Mouse (Mus musculus) kidney, adult 11 months (tissue): Measurements from ENCODE around the gene Tha1.

Experiments used
- DNase-seq: peaks from one replicate; pipeline ENCODE4 v3.0.0; 2022

Tha1 gene

GRCm38 (mm10) chr11:117872861-117873608, at the start of gene Tha1:
Tha1 (minus strand) TSS chr11:117873481.
- peak; percentile 82 for DNase-seq

DNA sequence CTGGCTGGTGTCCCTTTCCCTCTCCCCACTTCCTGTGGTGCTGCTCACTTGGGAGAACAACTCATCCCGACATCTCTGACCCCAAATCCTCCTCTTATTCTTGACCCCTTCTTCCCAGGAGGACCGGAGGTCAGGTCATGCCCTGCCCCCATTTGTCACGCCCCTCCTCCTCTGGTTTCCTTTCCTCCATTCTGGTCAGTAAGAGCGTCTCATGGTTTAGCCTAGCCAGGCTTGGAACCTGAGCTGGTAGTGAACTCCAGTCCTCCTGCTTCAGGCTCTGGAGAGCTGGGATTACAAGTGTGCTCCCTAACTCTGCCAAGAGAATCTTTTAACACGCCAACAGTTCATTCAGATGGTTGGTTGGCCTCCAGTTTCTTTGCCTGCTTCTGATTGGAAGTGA, 45.9 kb upstream of the Tha1 start:
- peak; percentile 45 for DNase-seq

GRCm38 (mm10) chr11:117918541-117918940, 45.3 kb upstream of the Tha1 start:
- DNase-seq = no peak

- DNase-seq = no peak
These were observed 42.6 kb upstream of the Tha1 start for GRCm38 (mm10) chr11:117915837-117916236.

DNA sequence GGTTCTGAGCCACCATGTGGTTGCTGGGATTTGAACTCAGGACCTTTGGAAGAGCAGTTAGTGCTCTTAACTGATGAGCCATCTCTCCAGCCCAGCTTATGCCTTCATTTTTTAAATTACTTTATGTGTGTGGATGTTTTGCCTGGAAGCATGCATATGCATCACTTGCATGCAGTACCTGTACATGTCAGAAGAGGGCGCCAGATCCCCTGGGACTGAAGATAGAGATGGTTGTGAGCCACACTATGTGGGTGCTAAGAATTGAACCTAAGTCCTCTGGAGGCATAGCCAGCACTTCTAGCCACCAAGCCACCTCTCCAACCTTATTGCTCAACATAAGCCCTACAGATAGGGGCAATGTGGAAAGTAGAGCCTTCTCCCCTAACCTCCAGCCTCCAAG, 42.1 kb upstream of the Tha1 start:
- DNase-seq = no peak

GRCm38 (mm10) chr11:117914531-117914930, 41.2 kb upstream of the Tha1 start:
- DNase-seq = no peak

GRCm38 (mm10) chr11:117912684-117913352, 39.5 kb upstream of the Tha1 start:
- peak; percentile 70 for DNase-seq

DNA sequence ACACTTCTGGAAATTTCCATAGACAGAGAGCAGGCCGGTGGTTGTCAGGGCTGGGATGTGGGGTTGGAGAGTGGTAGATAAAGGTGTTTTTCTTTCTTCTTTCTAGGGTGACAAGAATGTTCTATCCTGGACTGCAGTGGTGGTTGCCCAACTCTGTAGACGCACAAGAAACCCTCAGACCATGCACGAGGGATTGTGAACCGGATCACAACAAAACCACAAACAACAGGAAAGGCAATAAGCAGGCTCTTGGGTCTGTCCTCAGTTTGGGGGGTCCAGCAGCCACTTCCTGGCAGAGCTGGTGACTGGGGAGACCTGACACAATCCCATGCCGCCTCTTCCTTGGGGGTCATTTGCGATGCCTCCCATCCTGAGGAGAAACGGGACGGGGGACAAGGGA, 36.1 kb upstream of the Tha1 start:
- no peak for DNase-seq

GRCm38 (mm10) chr11:117904442-117904841, 31.2 kb upstream of the Tha1 start:
- DNase-seq = no peak

DNA sequence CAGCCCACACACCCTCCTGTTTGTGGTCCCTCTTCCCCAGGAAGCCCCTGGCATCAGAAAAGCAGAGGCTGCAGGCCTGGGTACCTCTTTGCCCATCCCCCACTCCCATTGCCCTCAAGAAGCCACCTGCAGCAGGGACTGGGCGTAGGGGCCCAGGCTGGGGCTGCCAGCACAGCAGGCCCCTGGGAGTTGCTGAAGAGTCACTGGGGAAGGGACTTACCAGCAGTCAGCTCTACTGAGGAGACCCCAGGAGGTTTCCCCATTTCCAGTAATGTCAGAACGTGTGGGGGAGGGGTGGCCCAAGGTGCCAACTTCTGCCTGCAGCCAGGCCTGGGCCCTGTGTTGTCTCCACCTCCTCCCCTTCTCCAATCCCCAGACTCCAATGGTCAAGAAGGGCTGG, 29.0 kb upstream of the Tha1 start:
- no peak for DNase-seq

GRCm38 (mm10) chr11:117896533-117896932, 23.3 kb upstream of the Tha1 start:
- DNase-seq = no peak

DNA sequence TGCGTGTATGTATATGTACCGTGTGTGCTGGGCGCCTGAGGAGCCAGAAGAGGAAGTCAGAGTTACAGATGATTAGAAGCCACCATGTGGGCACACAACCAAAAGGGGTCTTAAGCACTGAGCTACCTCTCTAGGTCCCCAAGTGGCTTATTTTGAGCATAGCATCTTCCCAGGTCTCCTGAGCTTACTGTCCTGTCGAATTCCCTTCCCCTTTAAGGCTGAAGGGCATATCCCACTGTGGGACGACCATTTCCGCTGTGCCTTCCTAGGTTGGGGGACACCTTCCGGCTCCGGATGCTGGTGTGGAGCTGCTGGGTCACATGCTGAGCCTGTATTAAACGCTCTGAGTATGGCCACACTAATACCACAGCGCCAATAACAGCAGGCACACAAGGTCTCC, 21.4 kb upstream of the Tha1 start:
- DNase-seq = no peak

DNA sequence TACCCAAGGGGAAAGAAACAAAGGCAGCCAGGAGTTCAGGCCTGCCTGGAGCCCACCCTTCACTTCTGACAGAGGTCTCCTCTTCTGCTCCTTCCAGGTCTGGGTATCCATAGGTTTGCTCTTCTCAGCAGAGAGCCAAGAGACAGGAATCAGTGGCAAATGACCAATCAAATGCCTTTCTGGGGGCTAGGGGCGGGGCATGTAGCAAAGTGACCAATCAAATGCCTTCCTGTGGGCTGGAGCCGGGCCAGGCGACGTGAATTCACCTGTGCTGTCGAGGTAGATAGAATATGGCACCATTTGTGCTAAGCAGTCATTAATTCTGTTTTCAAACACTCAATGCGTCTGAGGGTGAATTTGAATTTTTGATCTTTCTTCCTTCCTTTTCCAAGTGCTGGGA, 18.9 kb upstream of the Tha1 start:
- no peak for DNase-seq

DNA sequence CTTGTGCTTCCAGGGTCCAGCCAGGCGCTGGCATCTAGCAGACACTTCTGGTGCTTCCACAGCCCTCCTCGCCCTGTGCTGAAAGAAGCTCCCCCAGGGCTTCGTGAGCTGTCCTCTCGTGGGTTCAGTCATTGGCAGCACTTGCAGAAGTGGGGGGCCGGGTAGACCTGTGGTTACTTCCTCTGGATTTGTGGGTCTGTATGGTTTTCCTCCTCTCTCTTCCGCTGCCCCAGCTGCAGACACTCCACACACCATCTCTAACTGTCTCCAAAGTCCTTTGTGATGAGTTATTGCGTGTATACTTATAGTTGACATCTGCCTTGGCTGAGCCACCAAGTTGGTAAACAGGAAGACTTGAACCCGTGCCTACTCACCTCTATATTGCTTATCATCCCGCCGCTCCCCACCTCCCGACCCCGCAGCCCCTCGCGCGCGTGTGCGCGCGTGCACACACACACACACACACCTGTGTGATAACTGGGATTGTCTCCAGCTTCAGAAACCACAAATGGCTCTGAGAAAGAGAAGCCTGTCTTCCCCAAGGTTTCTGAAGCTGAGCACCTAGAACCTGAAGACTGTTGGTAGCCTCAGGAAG, 18.4 kb upstream of the Tha1 start:
- DNase-seq = no peak

- no peak for DNase-seq
These were observed 17.4 kb upstream of the Tha1 start for GRCm38 (mm10) chr11:117890519-117891282.

- DNase-seq = no peak
These were observed 16.6 kb upstream of the Tha1 start for GRCm38 (mm10) chr11:117889887-117890340.

GRCm38 (mm10) chr11:117888853-117889822, 15.9 kb upstream of the Tha1 start:
- DNase-seq = no peak

DNA sequence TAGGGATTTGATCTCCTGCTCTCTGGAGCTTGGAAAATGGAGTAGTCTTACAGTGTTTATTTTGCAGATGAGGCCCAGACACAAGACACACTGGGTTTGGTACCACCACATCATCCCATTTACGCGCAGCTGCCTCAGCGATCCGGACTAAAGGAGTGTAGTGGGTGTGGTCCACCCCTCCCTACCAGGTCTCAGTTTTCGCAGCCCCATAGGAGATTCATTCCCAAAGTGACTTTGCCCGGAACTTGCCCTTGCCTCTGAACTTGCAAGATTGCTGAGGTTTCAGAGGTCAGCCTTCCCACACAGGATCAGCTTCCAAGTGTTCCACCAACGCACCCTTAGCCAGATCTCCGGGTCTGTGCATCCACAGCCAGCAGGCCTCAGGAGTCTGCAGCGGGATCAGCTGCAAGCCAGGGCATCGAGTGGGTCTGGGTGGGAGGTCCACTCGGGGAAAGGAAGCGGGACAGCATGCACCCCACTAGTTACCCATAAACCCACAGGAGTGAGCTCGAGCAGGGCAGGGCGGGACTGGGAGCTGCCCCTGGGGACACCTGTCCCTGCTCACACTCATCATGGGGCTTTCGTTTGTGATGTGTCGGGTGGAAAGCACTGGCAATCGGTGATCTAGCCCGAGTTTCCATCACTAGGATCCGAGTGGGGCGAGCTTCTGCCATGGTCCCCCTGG, 15.0 kb upstream of the Tha1 start:
- DNase-seq = no peak

DNA sequence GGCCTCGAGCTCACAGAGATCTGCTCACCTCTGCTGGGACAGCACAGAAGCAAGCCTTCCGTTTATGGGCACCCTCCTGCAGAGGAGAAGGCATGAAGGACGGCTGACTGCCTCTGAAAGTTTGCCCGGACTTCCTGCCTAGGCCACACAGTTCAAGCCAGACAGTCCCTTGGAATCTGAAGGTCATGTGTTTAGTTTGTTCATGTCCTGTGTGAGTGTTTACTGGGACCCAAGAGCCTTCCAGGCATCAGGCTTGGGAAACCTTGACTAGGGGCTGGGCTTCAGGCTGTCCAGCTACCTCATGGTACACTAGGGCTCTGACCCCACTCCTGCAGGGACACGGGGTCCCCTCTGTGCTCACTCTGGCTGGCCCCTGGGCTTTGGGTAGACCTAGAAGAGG, 12.7 kb upstream of the Tha1 start:
- no peak for DNase-seq

DNA sequence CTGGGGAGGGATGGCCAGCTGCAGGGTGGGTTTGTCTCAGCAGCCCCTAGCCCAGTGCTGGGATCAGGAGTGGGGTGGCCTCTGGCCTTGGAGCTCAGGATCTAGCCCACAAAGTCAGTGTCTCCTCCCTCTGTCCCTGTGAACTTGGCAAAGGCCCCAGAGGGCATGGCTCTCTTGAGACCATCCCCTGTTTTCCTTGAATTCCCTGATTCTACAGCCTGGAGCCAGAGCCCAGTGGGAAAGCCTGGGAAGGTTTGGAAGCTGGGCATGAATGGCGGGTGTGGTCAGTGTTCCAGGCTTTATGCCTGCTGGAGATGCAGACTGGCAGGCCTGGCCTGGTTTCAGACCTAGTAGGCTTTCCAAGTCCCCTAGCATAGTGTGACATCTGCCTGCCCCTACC, 8.9 kb upstream of the Tha1 start:
- DNase-seq = no peak

DNA sequence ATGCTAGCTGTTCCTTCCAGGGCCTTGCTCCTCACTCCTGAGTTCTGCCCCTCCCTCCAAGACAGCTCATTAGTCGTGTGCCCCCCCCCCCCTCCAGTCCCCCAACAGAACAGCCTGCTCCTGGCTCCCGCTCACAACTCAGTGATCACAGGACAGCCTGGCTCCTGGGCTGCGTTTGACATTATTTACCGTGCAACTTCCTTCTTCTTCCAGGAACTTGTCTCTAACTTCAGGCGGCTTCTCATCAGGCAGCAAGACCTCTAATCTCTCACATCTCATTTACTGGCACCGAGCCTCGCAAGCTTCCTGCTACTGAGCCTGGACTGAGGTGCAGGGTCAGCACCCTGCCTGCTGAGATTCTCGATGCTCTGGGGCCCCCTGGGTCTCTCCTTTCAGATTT, 8.5 kb upstream of the Tha1 start:
- DNase-seq = peak; percentile 59

DNA sequence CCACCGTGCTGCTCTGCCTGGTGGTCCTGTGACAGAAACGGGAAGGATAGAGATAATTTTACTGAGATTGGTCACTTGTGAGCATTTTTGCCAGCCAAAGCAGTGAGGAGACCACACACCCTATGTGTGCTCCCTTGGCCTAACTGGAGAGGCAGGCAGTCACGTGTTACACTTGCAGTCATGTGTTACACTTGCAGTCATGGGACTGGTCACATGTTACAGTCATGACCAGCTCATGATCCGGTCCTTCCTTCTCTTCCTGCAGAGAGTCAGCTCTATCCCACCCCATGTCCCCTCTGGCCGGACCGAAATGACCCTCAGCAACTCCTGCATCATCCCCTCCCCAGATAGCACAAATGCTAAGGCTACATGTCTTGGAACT, 7.7 kb upstream of the Tha1 start:
- DNase-seq = no peak
